Comparison of ENCODE assay signal across 14 mouse cellular contexts in genomic region chr14:25717718-25718117, GRCm38 (mm10). TPM values are rescaled to one million over a fixed set of nuclear protein-coding genes. Genes with fewer than 3 reads are reported as not detected.
DNase-seq lines count a peak whose midpoint lies in the region; ATAC-seq lines count a peak whose summit lies in the region.
"Had no signal": no experiment of that assay in that cellular context is flagged by ENCODE, and none has a peak within 500 bp of the region (broad histone marks: within the 10 kb centered on the region; RNA-seq: fewer than 3 reads in every experiment).

No protein-coding gene starts in this region.

- H3K27me3 ChIP-seq in heart, embryonic 13.5 days (replicated peaks): no peaks in the 10 kb centered on the region
- no peaks in the 10 kb centered on the region for H3K27me3 ChIP-seq in embryonic facial prominence, embryonic 10.5 days (replicated peaks; ENCODE audit: low read depth, poor library complexity, severe bottlenecking)
- H3K27me3 ChIP-seq in limb, embryonic 10.5 days (ENCODE audit: low read depth, poor library complexity, severe bottlenecking): no peaks in the 10 kb centered on the region
- H3K27me3 ChIP-seq: forebrain, embryonic 13.5 days; liver, embryonic 15.5 days; midbrain, embryonic 13.5 days; neural tube, embryonic 13.5 days had no signal

- WGBS in heart, embryonic 13.5 days: 75% methylated on average over 8 of the region's 8 CpGs
- WGBS in embryonic facial prominence, embryonic 10.5 days: 86% methylated on average over 8 of the region's 8 CpGs
- 82% methylated on average over 8 of the region's 8 CpGs for WGBS in limb, embryonic 10.5 days

- peak overlapping the region; percentile 21; the same call in 1 of the 2 replicates for H3K9ac ChIP-seq in heart, embryonic 13.5 days
- H3K9ac ChIP-seq: forebrain, embryonic 13.5 days; liver, embryonic 15.5 days; midbrain, embryonic 13.5 days; neural tube, embryonic 13.5 days had no signal

- H3K36me3 ChIP-seq in heart, embryonic 13.5 days: peaks cover 77% of the 10 kb centered on the region
- H3K36me3 ChIP-seq in embryonic facial prominence, embryonic 10.5 days (replicated peaks): peaks cover 45% of the 10 kb centered on the region
- peaks cover 47% of the 10 kb centered on the region for H3K36me3 ChIP-seq in limb, embryonic 10.5 days
- H3K36me3 ChIP-seq: liver, embryonic 15.5 days; midbrain, embryonic 13.5 days had no signal

- DNase-seq in heart, postnatal 4 days: no peak
- peak; percentile 81 for DNase-seq in left cerebral cortex, postnatal 4 days
- DNase-seq in left cerebral cortex, postnatal 36 days (ENCODE audit: low spot score in 2 of 2): no peak
- DNase-seq in embryonic facial prominence, embryonic 10.5 days (ENCODE audit: low spot score): no peak
- DNase-seq in limb, embryonic 10.5 days (ENCODE audit: low spot score): no peak
- DNase-seq: adrenal gland, postnatal 10 days had no signal

- intact Hi-C loops in left cerebral cortex, postnatal 4 days (cut with DNase I): loop anchor here (10.0 kb wide), 1 partner anchor 97 kb away; no protein-coding TSS in a partner anchor
- intact Hi-C loops in left cerebral cortex, postnatal 36 days (cut with DNase I): no loop called here

- no peak for ATAC-seq in heart, embryonic 13.5 days (ENCODE audit: extremely low read depth, insufficient number of reproducible peaks, low FRiP score, low TSS enrichment)
- no peak for ATAC-seq in activated CD4-positive, CD25-positive, alpha-beta regulatory T cell, adult 4 months
- ATAC-seq: forebrain, embryonic 13.5 days; inflammation-experienced regulatory T-cells, adult 6 months; midbrain, embryonic 13.5 days had no signal

- H3K4me1 ChIP-seq in heart, embryonic 13.5 days: peaks cover 39% of the 10 kb centered on the region
- peaks cover 58% of the 10 kb centered on the region for H3K4me1 ChIP-seq in embryonic facial prominence, embryonic 10.5 days
- H3K4me1 ChIP-seq in limb, embryonic 10.5 days: peaks cover 60% of the 10 kb centered on the region

- H3K4me2 ChIP-seq in heart, embryonic 13.5 days: no peak overlapping the region
- H3K4me2 ChIP-seq: forebrain, embryonic 13.5 days; liver, embryonic 15.5 days; midbrain, embryonic 13.5 days; neural tube, embryonic 13.5 days had no signal

- peak overlapping the region; percentile 64 for H3K27ac ChIP-seq in heart, embryonic 13.5 days (replicated peaks)
- peak overlapping the region; percentile 84 for H3K27ac ChIP-seq in embryonic facial prominence, embryonic 10.5 days (replicated peaks)
- H3K27ac ChIP-seq in limb, embryonic 10.5 days: peak overlapping the region; percentile 86
- H3K27ac ChIP-seq: forebrain, embryonic 13.5 days; left cerebral cortex, adult 2 months; liver, embryonic 15.5 days; midbrain, embryonic 13.5 days; neural tube, embryonic 13.5 days had no signal

- H3K9me3 ChIP-seq in heart, embryonic 13.5 days: no peaks in the 10 kb centered on the region
- H3K9me3 ChIP-seq in embryonic facial prominence, embryonic 10.5 days: no peaks in the 10 kb centered on the region
- 0 out of 2 replicates have a peak, but pooled peaks cover 1% of the 10 kb centered on the region for H3K9me3 ChIP-seq in limb, embryonic 10.5 days (replicated peaks)
- H3K9me3 ChIP-seq: forebrain, embryonic 13.5 days; liver, embryonic 15.5 days; midbrain, embryonic 13.5 days; neural tube, embryonic 13.5 days had no signal

- H3K4me3 ChIP-seq in heart, embryonic 13.5 days: no peak overlapping the region
- H3K4me3 ChIP-seq in embryonic facial prominence, embryonic 10.5 days: no peak overlapping the region
- no peak overlapping the region for H3K4me3 ChIP-seq in limb, embryonic 10.5 days
- H3K4me3 ChIP-seq: forebrain, embryonic 13.5 days; left cerebral cortex, adult 2 months; liver, embryonic 15.5 days; midbrain, embryonic 13.5 days; neural tube, embryonic 13.5 days had no signal

RNA-seq across cellular contexts. Expression of gene Ppif, which starts 23.8 kb away (rescaled TPM):
- polyA plus RNA-seq in heart, embryonic 13.5 days (2015; fragmentation: Nextera tagmentation; extraction: Ambion mirVana): 93.7 and 99.8 TPM in 2 replicates
- 100 to 1,000 TPM; 188 to 208 TPM for total RNA-seq in heart, postnatal 4 days (2021)
- 10 to 100 TPM; 19.9 to 20.8 TPM for total RNA-seq in left cerebral cortex, postnatal 4 days (2021)
- total RNA-seq in left cerebral cortex, postnatal 36 days (2021): 10 to 100 TPM; 21.2 to 25.0 TPM
- polyA plus RNA-seq in embryonic facial prominence, embryonic 10.5 days (2016; fragmentation: Nextera tagmentation; extraction: Ambion mirVana): 76.6 and 77.0 TPM in 2 replicates
- polyA plus RNA-seq in limb, embryonic 10.5 days (2016; fragmentation: Nextera tagmentation; extraction: Ambion mirVana): 56.8 and 67.3 TPM in 2 replicates
- 10 to 100 TPM; 23.8 to 28.5 TPM for polyA plus RNA-seq in activated CD4-positive, CD25-positive, alpha-beta regulatory T cell, adult 4 months (2017; shearing (Covaris generic))

RNA-seq across cellular contexts. Expression of gene Zcchc24, which starts 51.1 kb away (rescaled TPM):
- 20.8 and 22.6 TPM in 2 replicates for polyA plus RNA-seq in heart, embryonic 13.5 days (2015; fragmentation: Nextera tagmentation; extraction: Ambion mirVana)
- total RNA-seq in heart, postnatal 4 days (2021): 10 to 100 TPM; 48.6 to 52.2 TPM
- 10 to 100 TPM; 34.2 to 34.8 TPM for total RNA-seq in left cerebral cortex, postnatal 4 days (2021)
- total RNA-seq in left cerebral cortex, postnatal 36 days (2021): 10 to 100 TPM; 49.1 to 49.7 TPM
- 12.9 and 15.2 TPM in 2 replicates for polyA plus RNA-seq in embryonic facial prominence, embryonic 10.5 days (2016; fragmentation: Nextera tagmentation; extraction: Ambion mirVana)
- polyA plus RNA-seq in limb, embryonic 10.5 days (2016; fragmentation: Nextera tagmentation; extraction: Ambion mirVana): 9.9 and 17.0 TPM in 2 replicates
- under 1 TPM; 0.37 to 0.54 TPM for polyA plus RNA-seq in activated CD4-positive, CD25-positive, alpha-beta regulatory T cell, adult 4 months (2017; shearing (Covaris generic))
